Mouse (Mus musculus) MEL (cell line): Measurements from ENCODE around the gene Gpr161. TPM values are rescaled to one million over a fixed set of nuclear protein-coding genes. Genes with fewer than 3 reads are reported as not detected.

ENCODE experiments used
- DNase-seq: peaks from one replicate; pipeline ENCODE4 v3.0.0; 2011; ENCODE audit warnings: low read depth, low spot score
- H3K27ac ChIP-seq: 2 replicates; pipeline ENCODE4 v1.5.1; 2012; ENCODE audit warnings: low read depth, mild to moderate bottlenecking, control low read depth, low read length, moderate library complexity; ENCODE audit not compliant: control insufficient read depth
- H3K27me3 ChIP-seq, 2 experiments: fragments of 150-350 bp in 1 of 2; sonication (generic) in 1 of 2; 2 replicates each; pipeline ENCODE4 v1.6.1; 2012; ENCODE audit warnings: low read length in 2 of 2, mild to moderate bottlenecking in 2 of 2, improper control_type of control experiment in 1 of 2, moderate library complexity in 1 of 2; ENCODE audit not compliant: insufficient read depth in 2 of 2, control insufficient read depth in 1 of 2
- H3K36me3 ChIP-seq, 2 experiments: 2 replicates each; pipeline ENCODE4 v1.6.1; 2012 to 2014; ENCODE audit warnings: low read length in 2 of 2, improper control_type of control experiment in 1 of 2, inconsistent platforms in 1 of 2, mild to moderate bottlenecking in 1 of 2; ENCODE audit not compliant: insufficient read depth in 2 of 2, control insufficient read depth in 1 of 2
- H3K4me1 ChIP-seq, 2 experiments: fragments of 150-350 bp in 1 of 2; sonication (generic) in 1 of 2; 2 replicates each; pipeline ENCODE4 v1.6.1; 2012; ENCODE audit warnings: low read length in 2 of 2, improper control_type of control experiment in 1 of 2, mild to moderate bottlenecking in 1 of 2; ENCODE audit not compliant: insufficient read depth in 2 of 2, control insufficient read depth in 1 of 2
- H3K4me3 ChIP-seq, 2 experiments: fragments of 150-350 bp in 1 of 2; sonication (generic) in 1 of 2; 2 replicates each; pipeline ENCODE4 v1.5.1; 2012; ENCODE audit warnings: low read depth in 2 of 2, low read length in 2 of 2, mild to moderate bottlenecking in 2 of 2, moderate library complexity in 2 of 2, control low read depth in 1 of 2, improper control_type of control experiment in 1 of 2; ENCODE audit not compliant: control insufficient read depth in 1 of 2, insufficient read depth in 1 of 2
- H3K79me2 ChIP-seq: 2 replicates; pipeline ENCODE4 v1.6.1; 2012; ENCODE audit warnings: mild to moderate bottlenecking, low read length, moderate library complexity; ENCODE audit not compliant: control insufficient read depth, poor library complexity, insufficient read depth
- H3K9ac ChIP-seq: 2 replicates; pipeline ENCODE4 v1.6.1; 2012; ENCODE audit warnings: low read depth, mild to moderate bottlenecking, control low read depth, low read length, moderate library complexity; ENCODE audit not compliant: control insufficient read depth, poor library complexity, severe bottlenecking
- H3K9me3 ChIP-seq: fragments of 150-350 bp; sonication (generic); replicated peaks from 2 replicates; pipeline ENCODE4 v1.6.1; 2012; ENCODE audit warnings: mild to moderate bottlenecking, low read length, improper control_type of control experiment, moderate library complexity; ENCODE audit not compliant: insufficient read depth
- CHD1 ChIP-seq: IDR thresholded peaks from 2 replicates; pipeline ENCODE4 v1.6.1; 2012; ENCODE audit warnings: low read depth, mild to moderate bottlenecking, inconsistent platforms, low read length, improper control_type of control experiment
- CTCF ChIP-seq, 3 experiments: IDR thresholded peaks in 2 of 3; conservative IDR thresholded peaks in 1 of 3; 2 replicates each; pipeline ENCODE4 v1.5.1; 2011 to 2012; ENCODE audit warnings: low read length in 3 of 3, low read depth in 2 of 3, mild to moderate bottlenecking in 2 of 3, improper control_type of control experiment in 1 of 3, inconsistent platforms in 1 of 3, mixed read lengths in 1 of 3, moderate library complexity in 1 of 3; ENCODE audit not compliant: control insufficient read depth in 1 of 3, insufficient read depth in 1 of 3, poor library complexity in 1 of 3, severe bottlenecking in 1 of 3
- E2F4 ChIP-seq: IDR thresholded peaks from 2 replicates; pipeline ENCODE4 v1.6.1; 2011; ENCODE audit warnings: low read depth, low read length, improper control_type of control experiment, borderline replicate concordance
- EP300 ChIP-seq, 2 experiments: IDR thresholded peaks; 2 replicates each; pipeline ENCODE4 v1.6.1; 2011; ENCODE audit warnings: improper control_type of control experiment in 2 of 2, low read length in 2 of 2, low read depth in 1 of 2, mild to moderate bottlenecking in 1 of 2
- ETS1 ChIP-seq: IDR thresholded peaks from 2 replicates; pipeline ENCODE4 v1.6.1; 2012; ENCODE audit warnings: low read depth, mild to moderate bottlenecking, inconsistent platforms, low read length, improper control_type of control experiment, moderate library complexity
- GATA1 ChIP-seq: IDR thresholded peaks from 2 replicates; pipeline ENCODE4 v1.6.1; 2011; ENCODE audit warnings: low read depth, low read length, improper control_type of control experiment
- KAT2A ChIP-seq: conservative IDR thresholded peaks from 2 replicates; pipeline ENCODE4 v1.6.1; 2012; ENCODE audit warnings: low read depth, low read length, improper control_type of control experiment, inconsistent platforms
- MAFK ChIP-seq: IDR thresholded peaks from 2 replicates; pipeline ENCODE4 v1.6.1; 2011; ENCODE audit warnings: low read depth, mild to moderate bottlenecking, low read length, improper control_type of control experiment, borderline replicate concordance
- MAX ChIP-seq: IDR thresholded peaks from 2 replicates; pipeline ENCODE4 v1.6.1; 2011; ENCODE audit warnings: low read length, improper control_type of control experiment
- MAZ ChIP-seq: IDR thresholded peaks from 2 replicates; pipeline ENCODE4 v1.6.1; 2012; ENCODE audit warnings: low read depth, mild to moderate bottlenecking, inconsistent platforms, low read length, improper control_type of control experiment
- MXI1 ChIP-seq: IDR thresholded peaks from 2 replicates; pipeline ENCODE4 v1.6.1; 2011; ENCODE audit warnings: mild to moderate bottlenecking, low read depth, low read length, improper control_type of control experiment
- MYC ChIP-seq: IDR thresholded peaks from 2 replicates; pipeline ENCODE4 v1.6.1; 2011; ENCODE audit warnings: low read depth, mild to moderate bottlenecking, low read length, improper control_type of control experiment, moderate library complexity
- NELFE ChIP-seq: IDR thresholded peaks from 2 replicates; pipeline ENCODE4 v1.6.1; 2011; ENCODE audit warnings: low read depth, low read length, improper control_type of control experiment
- POLR2AphosphoS2 ChIP-seq: IDR thresholded peaks from 2 replicates; pipeline ENCODE4 v1.6.1; 2011; ENCODE audit warnings: low read length, improper control_type of control experiment
- POLR2AphosphoS5 ChIP-seq: IDR thresholded peaks from 2 replicates; pipeline ENCODE4 v1.6.1; 2012; ENCODE audit warnings: low read depth, borderline replicate concordance, mild to moderate bottlenecking, inconsistent platforms, low read length, moderate library complexity, mixed read lengths
- RAD21 ChIP-seq: IDR thresholded peaks from 2 replicates; pipeline ENCODE4 v1.6.1; 2011; ENCODE audit warnings: mild to moderate bottlenecking, low read depth, low read length, improper control_type of control experiment
- RCOR1 ChIP-seq: IDR thresholded peaks from 2 replicates; pipeline ENCODE4 v1.6.1; 2012; ENCODE audit warnings: low read depth, mild to moderate bottlenecking, inconsistent platforms, low read length, improper control_type of control experiment
- TAL1 ChIP-seq: IDR thresholded peaks from 2 replicates; pipeline ENCODE4 v1.6.1; 2012; ENCODE audit warnings: mild to moderate bottlenecking, inconsistent platforms, low read length, moderate library complexity, mixed read lengths
- TBP ChIP-seq: IDR thresholded peaks from 2 replicates; pipeline ENCODE4 v1.8.0; 2011; ENCODE audit warnings: low read depth, low read length, improper control_type of control experiment
- TCF12 ChIP-seq: IDR thresholded peaks from 2 replicates; pipeline ENCODE4 v1.6.1; 2014; ENCODE audit warnings: low read depth, mild to moderate bottlenecking, inconsistent platforms, low read length, improper control_type of control experiment, moderate library complexity
- USF1 ChIP-seq: IDR thresholded peaks from 2 replicates; pipeline ENCODE4 v1.6.1; 2014; ENCODE audit warnings: low read depth, mild to moderate bottlenecking, inconsistent platforms, low read length, improper control_type of control experiment, moderate library complexity
- USF2 ChIP-seq, 2 experiments: IDR thresholded peaks; 2 replicates each; pipeline ENCODE4 v1.6.1; 2011 to 2012; ENCODE audit warnings: improper control_type of control experiment in 2 of 2, low read length in 2 of 2, borderline replicate concordance in 1 of 2, inconsistent platforms in 1 of 2, low read depth in 1 of 2, mild to moderate bottlenecking in 1 of 2; ENCODE audit not compliant: insufficient read depth in 1 of 2
- ZNF384 ChIP-seq: IDR thresholded peaks from 2 replicates; pipeline ENCODE4 v1.6.1; 2012; ENCODE audit warnings: low read depth, mild to moderate bottlenecking, inconsistent platforms, low read length, improper control_type of control experiment
- polyA plus RNA-seq, 2 experiments: library from polyadenylated mRNA; stranded (reverse) in 1 of 2; unstranded in 1 of 2; fragments of >175 nt in 1 of 2; fragments of >200 nt in 1 of 2; gene quantifications; 2 replicates each; pipeline versions ENCODE4 v1.2.1 to v1.2.4; 2012; ENCODE audit warnings: low replicate concordance in 2 of 2, low read depth in 1 of 2; ENCODE audit not compliant: insufficient read length in 2 of 2, insufficient read depth in 1 of 2, missing spikeins in 1 of 2
- total RNA-seq: library from RNA; depleted of rRNA; stranded (reverse); fragments of 300-350 nt; gene quantifications from 2 replicates; pipeline ENCODE4 v1.2.3, GENCODE M21; 2012

Gene Gpr161
- total and polyA plus RNA-seq, 3 experiments: 0.08 to 0.97 TPM; not detected in 1

DNA sequence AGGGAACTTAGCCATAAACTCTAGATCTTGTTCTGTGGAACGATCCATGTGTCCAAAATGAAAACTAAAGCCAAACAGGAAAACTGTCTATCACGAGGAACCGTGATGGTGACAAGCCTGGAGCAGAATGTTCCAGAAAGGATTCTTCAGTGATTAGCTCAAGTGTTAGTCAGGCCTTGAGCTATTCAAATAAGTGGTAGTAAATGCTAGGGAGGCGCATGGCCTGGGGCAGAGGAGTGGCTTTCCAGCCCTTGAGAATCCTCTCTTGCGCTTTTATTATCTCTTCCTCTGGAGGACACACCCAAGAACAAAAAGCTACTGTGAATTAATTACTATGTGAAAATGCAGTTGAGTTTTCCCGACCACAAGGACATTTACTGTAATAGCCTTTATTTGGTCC lies 4.0 kb upstream of the Gpr161 start:
- no peak overlapping the region for H3K4me3 ChIP-seq
- H3K9ac ChIP-seq: no peak overlapping the region
- peak; percentile 19 for DNase-seq
- no peak overlapping the region for H3K27ac ChIP-seq
- no peaks in the 10 kb centered on the region; a peak in 1 of 4 replicates for H3K27me3 ChIP-seq
- no peaks in the 10 kb centered on the region for H3K79me2 ChIP-seq
- no peaks in the 10 kb centered on the region for H3K9me3 ChIP-seq
- H3K4me1 ChIP-seq: no peaks in the 10 kb centered on the region
- TF ChIP-seq USF1 (no peak), MYC (no peak), USF2 (IDR thresholded peaks at IDR 0.05; ENCODE audit: borderline replicate concordance in 1 of 2, insufficient read depth in 1 of 2, low read depth in 1 of 2, low read length in 2 of 2) (no peak), KAT2A (no peak), GATA1 (no peak), E2F4 (no peak), ETS1 (no peak)
- TF ChIP-seq, all 39 proteins: peak for 0
- H3K36me3 ChIP-seq: peaks cover 0 to 4% of the 10 kb centered on the region in 2 experiments; a peak in 2 of 4 replicates

DNA sequence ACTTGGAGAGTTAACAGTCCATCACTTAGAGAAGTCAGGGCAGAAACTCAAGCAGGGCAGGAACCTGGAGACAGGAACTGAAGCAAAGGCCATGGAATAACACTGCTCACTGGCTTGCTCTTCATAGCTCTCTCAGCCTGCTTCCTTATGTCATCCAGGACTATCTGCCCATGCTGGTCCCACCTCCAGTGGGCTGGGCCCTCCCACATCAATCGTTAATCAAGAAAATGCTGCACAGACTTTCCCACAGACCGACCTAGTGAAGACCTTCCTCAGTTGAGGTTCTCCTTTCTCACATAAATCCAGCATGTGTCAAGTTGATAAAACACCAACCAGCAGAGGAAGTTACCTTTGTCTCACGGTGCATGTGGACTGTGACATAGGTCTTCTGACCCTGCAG lies 5.5 kb downstream of the Gpr161 start:
- TF ChIP-seq MAX: no peak
- no peak for TF ChIP-seq RAD21
- no peak for TF ChIP-seq MAZ
- no peak for TF ChIP-seq EP300 (IDR thresholded peaks at IDR 0.05; ENCODE audit: low read depth in 1 of 2, low read length in 2 of 2)
- no peak for TF ChIP-seq POLR2AphosphoS2
- no peak for TF ChIP-seq NELFE
- no peak for TF ChIP-seq MXI1
- TF ChIP-seq CTCF (IDR thresholded peaks at IDR 0.05 in 2 of 3, conservative IDR thresholded peaks at IDR 0.05 in 1 of 3; ENCODE audit: control insufficient read depth in 1 of 3, insufficient read depth in 1 of 3, low read depth in 2 of 3, low read length in 3 of 3, poor library complexity in 1 of 3, severe bottlenecking in 1 of 3): no peak
- no peak for TF ChIP-seq TAL1
- TF ChIP-seq POLR2AphosphoS5: no peak
- no peak for TF ChIP-seq KAT2A
- no peak for TF ChIP-seq ZNF384
- TF ChIP-seq ETS1: no peak
- TF ChIP-seq E2F4: no peak
- TF ChIP-seq TCF12: no peak
- TF ChIP-seq TBP: no peak
- no peak for TF ChIP-seq MAFK
- TF ChIP-seq RCOR1: no peak
- no peak for TF ChIP-seq CHD1
- peaks cover 0 to 2% of the 10 kb centered on the region in 2 experiments; a peak in 1 of 4 replicates for H3K27me3 ChIP-seq
- no peak overlapping the region for H3K9ac ChIP-seq
- no peak for DNase-seq
- no peak overlapping the region for H3K27ac ChIP-seq
- H3K4me1 ChIP-seq: no peaks in the 10 kb centered on the region
- no peaks in the 10 kb centered on the region for H3K9me3 ChIP-seq
- no peaks in the 10 kb centered on the region for H3K36me3 ChIP-seq
- no peak overlapping the region for H3K4me3 ChIP-seq
- no peaks in the 10 kb centered on the region for H3K79me2 ChIP-seq
